Mouse (Mus musculus) layer of hippocampus, adult 8-10 months (tissue): ENCODE data around the gene Tcaf1. TPM values are rescaled to one million over a fixed set of nuclear protein-coding genes. Genes with fewer than 3 reads are reported as not detected.

Experiments used
- DNase-seq, 2 experiments: peaks; one replicate each; pipeline ENCODE4 v3.0.0; 2022; ENCODE audit warnings: low spot score in 2 of 2
- total RNA-seq, 4 experiments: library from RNA; stranded (reverse); gene quantifications; 2 replicates each; pipeline ENCODE4 v1.2.4; 2022

Gene Tcaf1
- 100 to 1,000 TPM; 192 to 236 (median 213) TPM for total RNA-seq

DNA sequence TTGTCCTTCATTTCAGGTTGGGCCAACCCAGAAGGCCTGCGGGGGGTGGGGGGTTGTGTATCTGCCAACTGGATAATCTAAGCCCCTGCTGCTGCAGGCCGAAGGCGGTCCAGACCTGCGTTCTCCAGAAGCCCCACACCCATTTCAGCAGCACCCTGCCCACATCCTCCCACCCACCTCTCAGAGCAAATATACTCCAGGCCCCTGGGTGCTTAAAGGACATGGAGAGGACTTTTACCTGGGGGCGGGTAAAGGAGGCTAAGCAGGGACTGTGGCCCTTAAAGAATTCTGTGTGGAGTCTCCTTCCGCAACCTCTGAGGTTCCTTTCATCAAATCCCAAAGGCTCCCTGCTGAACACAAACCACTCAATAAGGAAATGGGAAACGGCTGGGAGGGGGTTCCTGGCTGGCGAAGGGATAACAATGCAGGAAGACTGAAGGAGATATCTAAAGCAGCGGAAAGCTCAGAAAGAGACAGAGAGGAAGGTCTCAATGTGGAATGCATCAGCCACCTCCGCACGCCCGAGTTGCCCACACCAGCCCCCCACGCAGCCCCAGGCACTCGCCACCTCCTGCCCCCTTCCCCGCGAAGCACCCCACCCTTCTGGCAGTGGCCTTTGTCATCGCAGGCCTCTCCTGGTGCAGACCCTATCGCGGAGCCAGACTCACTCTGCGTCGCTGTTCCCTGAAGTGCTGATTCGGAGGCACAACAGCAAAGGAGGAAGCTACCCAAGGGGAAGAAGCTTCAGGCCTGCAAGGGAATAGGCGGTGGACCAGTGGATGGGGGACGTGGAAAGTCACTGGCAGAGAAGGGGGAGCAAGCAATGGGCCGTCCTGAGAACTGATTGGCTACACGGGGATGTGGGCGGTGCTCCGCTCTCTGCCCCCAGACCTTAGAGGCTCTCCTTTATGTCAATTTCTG, at the start of gene Tcaf1:
Gene Tcaf1 (minus strand): TSS at position 798 of the 921 bp plus-strand sequence.
- peak; percentile 91 to 92 for DNase-seq

GRCm38 (mm10) chr6:42756104-42756503, 46.2 kb upstream of the Tcaf1 start, which contains the start of gene Olfr38:
Olfr38 (plus strand) TSS chr6:42756404.
- DNase-seq, result no peak

DNA sequence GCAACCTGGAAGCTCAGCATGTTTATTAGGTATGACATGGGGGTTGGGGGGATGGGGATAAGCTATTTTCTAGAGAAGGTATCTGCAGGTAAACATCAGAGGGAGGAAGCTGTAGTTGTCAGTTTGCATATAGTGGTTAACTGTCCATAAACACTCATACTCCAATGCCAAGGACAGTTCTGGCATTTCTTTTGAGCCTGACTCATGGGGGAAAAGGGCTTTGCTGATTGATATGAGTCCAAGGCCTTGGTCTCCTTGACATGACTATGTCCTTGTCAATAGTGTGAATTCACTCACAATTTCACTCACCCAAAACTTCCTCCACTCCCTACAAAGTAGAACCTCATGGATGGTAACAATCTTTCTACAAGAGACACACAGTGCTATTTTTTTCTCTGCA, 38.0 kb upstream of the Tcaf1 start:
- DNase-seq, result no peak

- no peak for DNase-seq
Measured at GRCm38 (mm10) chr6:42742303-42742702, 32.4 kb upstream of the Tcaf1 start.

DNA sequence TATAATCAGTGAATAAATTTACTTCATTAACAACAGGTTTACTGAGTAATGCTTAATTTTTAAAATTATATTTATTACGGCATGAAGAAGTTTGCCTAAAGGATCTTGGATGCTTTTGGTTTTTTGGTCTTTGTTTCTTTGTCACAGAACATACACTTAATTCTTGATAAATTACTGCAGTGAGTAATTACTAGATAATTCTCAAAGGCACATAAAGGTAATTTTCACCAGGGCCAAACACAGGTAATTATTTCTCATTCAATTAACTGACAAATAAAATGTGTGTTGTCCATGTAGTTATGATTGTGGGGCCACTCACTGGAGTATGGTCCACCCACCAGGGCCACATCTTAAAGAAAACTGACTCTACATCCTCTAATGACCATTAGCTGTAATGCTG, 29.2 kb upstream of the Tcaf1 start, which contains the start of gene Olfr453:
Gene Olfr453 (plus strand): TSS at position 301 of the 400 bp plus-strand sequence.
- no peak for DNase-seq

DNA sequence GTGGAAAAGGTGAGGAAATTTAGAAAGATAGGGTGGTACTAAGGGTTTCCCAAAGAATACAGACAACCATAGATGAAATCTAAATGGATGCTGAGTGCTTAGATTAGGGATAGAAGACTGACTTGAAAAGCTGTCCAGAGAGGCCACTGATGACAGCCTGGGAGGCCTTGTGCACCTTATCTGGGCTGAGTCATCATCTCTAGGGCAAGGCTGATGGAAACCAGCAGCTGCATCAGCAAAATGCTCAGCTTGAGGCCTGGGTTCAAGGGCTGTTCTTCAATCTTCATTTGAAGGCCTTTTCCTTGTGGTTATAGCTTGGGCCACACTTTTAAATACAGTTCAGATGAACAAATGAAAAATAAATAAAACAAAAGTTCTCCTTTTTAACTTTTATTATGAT, 8.1 kb upstream of the Tcaf1 start:
- DNase-seq, result no peak

- no peak for DNase-seq
Measured at GRCm38 (mm10) chr6:42714668-42715067, 4.8 kb upstream of the Tcaf1 start.

DNA sequence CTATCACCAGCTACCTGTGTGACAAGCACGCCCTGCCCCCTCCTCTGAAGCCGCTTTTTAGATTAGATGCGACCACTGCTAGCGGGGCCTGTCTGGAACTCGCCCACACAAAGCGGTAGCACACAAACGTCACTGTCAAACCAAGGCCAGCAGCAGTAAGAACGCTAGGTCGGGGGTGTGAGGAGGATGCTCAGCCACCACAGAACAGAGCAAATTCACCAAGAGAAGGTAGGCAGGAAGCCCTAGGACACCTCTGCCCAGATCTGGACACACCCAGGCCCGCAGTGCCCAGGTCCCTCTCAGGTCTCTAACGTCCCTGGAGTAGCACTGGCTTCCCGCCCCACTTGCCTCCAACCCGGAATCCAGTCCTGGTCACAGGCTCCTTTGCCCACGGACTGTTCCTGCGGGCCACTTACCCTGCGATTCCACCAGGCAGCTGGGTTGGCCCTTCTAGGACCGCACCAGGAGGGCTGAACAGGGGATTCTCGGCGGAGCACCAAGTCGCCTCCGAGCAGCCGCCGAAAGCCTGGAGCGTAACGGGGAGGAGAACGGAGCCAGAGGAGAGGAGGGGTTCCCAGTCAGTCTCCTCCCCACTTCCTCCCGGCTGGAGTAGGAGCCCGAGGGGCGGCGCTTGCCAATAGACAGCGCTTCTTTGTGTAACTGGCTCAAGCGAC, 17.2 kb downstream of the Tcaf1 start:
- DNase-seq, result peak; percentile 78 to 80

DNA sequence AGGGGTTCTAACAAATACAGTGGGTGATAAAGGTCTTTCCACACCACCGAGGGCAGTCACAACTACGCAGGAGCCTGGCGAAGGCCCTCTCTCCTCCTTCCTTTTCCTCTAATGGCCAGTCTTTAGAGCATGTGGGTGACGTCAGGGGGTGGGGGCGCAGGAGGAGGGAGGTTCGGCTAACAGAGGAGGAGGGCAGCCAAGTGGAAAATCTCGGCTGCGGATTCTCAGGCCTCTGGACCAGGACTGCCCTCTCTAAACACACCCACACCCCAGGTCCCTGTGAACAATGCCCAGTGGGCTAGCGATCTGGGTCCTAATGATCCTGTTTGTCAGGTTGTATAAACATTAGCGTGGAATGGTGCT, 17.8 kb downstream of the Tcaf1 start:
- DNase-seq, result peak; percentile 65 to 77

- DNase-seq, result no peak
Measured at GRCm38 (mm10) chr6:42689761-42690160, 20.1 kb downstream of the Tcaf1 start.

DNA sequence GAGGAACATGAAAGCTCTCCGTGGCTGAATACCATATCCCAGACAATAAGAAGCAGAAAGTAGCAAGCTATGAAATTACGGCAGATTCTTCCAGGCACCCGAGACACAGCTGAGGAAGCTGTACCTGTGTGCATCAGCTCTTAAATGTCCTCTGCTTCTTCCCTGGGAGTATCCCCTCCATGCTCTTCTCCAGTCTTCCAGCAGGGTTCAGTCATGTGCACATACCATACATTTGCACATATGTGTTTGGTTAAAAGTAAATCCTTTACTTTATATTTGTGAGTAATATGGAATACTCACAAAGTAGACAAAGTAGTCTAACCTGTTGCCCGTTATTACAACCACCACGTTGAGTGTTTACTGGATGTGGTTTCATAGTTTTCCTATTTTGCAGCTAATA, 22.0 kb downstream of the Tcaf1 start:
- DNase-seq, result no peak

DNA sequence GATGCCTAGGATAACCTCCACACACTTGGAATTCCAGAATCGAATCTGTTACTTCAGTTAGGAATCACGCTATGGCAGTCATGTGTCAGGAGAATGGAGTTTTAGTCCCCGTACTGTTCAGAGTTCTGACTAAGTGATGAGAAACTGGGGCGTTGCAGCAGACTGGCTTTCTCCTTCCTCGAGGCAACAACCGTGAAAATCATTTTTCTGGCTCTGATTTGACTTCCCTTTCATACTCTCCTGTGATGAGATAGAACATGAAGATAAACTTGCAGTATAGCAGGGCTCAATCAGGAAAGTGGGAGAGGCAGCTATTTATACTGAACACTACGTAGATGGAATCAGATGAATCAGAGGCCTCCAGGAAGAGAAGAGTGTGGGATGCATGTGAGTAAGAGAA, 29.8 kb downstream of the Tcaf1 start:
- no peak for DNase-seq

- no peak for DNase-seq
Measured at GRCm38 (mm10) chr6:42676011-42676410, 33.9 kb downstream of the Tcaf1 start.

DNA sequence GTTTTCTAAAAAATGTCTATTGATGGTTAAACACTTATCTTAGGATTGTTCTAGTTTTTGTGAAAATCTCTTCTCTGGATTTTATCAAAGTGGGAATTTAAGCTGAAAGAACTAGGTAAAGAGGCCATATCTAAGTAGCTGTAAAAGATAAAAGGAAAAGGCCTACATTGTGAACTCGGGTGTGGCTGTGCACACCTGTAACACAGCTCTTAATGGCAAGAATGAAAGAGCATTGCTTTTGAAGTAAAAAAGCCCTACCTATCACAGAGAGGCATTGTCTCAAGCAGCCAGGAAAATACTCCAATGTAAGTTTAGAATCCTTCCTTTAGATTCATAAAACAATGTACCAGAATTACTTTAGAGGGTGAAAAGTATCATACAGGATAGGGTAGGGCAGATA, 38.1 kb downstream of the Tcaf1 start:
- DNase-seq, result no peak

- DNase-seq, result no peak
Measured at GRCm38 (mm10) chr6:42667722-42668121, 42.2 kb downstream of the Tcaf1 start.

GRCm38 (mm10) chr6:42661739-42662138, 48.1 kb downstream of the Tcaf1 start:
- no peak for DNase-seq

DNA sequence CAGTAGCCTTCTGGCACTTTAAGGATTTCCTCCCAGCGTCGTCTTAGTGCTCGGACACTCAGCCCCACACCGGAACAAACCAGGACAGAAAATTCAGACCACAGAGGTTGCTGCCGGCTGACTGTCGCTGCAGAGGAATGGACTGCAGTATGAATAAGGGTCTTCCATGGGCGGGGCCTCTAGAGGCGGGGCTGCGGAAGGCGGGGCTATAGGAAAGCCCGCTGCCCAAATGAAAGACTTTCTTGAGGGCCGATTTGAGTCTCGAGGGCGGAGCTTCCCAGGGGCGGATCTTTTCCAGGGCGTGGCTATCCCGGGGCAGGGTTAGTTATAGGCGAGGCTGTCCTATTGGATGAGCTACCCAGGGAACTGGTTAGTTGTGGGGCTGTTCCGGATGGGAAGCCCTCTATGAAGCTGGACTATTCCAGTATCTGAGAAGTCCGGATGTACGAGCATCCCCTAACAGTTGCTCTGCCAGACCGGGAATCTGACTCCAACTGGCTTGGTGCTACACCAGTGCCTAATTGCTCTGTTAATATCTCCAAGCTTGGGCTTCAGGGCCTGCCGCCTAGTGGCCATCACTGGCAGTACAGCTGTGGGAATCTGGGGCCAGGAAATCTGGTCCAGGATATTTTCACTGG, 64.9 kb downstream of the Tcaf1 start, which contains the start of gene Tcaf2:
Gene Tcaf2 (minus strand): TSS at position 343 of the 638 bp plus-strand sequence.
- peak; percentile 28 to 63 for DNase-seq

GRCm38 (mm10) chr6:42634393-42634792, 75.5 kb downstream of the Tcaf1 start:
- no peak for DNase-seq

DNA sequence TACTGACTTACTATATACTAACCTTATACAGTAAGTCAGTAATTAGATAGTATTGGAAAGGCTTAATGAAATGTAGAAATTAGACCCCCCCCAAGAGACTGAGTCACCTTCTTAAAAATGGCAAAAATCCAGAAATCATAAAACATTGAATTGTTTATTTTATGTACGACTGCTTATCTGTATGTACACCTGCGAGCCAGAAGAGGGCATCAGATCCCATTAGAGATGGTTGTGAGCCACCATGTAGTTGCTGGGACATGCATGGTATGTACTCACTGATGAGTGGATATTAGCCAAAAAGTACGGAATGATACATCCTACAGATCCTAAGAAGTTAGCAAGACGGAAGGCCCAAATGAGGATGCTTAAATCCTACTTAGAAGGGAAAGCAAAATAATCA, 78.5 kb downstream of the Tcaf1 start:
- DNase-seq, result no peak
